Mouse (Mus musculus): ENCODE data around the gene Eif5a2. TPM values are rescaled to one million over a fixed set of nuclear protein-coding genes. Genes with fewer than 3 reads are reported as not detected.
"Not testable (repeated sequence)": the region's sequence is repeated elsewhere in the genome, so short reads cannot be mapped to it uniquely, and the experiment has no call there.

Gene Eif5a2
- 1.4 and 1.8 TPM in 2 replicates for polyA plus RNA-seq (2012; ENCODE audit: insufficient read depth, insufficient read length, missing spikeins)

- Histone ChIP-seq H3K4me3 (ENCODE audit: insufficient read depth, low read depth, low read length) (peak within 1 kb of the TSS; percentile 78), H3K27ac (replicated peaks; ENCODE audit: low read depth, low read length) (no peak within 1 kb of the TSS)
Observed at GRCm38 (mm10) chr3:28780994-28781393, at the start of gene Eif5a2. Eif5a2 (plus strand) TSS chr3:28781276.

GRCm38 (mm10) chr3:28734712-28735111 is 46.4 kb upstream of the Eif5a2 start:
- H3K4me3 ChIP-seq (ENCODE audit: insufficient read depth, low read depth, low read length): no peak overlapping the region
- no peak overlapping the region for H3K27ac ChIP-seq (replicated peaks; ENCODE audit: low read depth, low read length)
- no peaks in the 10 kb centered on the region for H3K4me1 ChIP-seq (ENCODE audit: control insufficient read depth, insufficient read depth, insufficient read length, low read length)

More at GRCm38 (mm10) chr3:28780994-28781393, at the start of gene Eif5a2:
- peaks cover 2% of the 10 kb centered on the region for H3K4me1 ChIP-seq (ENCODE audit: control insufficient read depth, insufficient read depth, insufficient read length, low read length)

- H3K27ac ChIP-seq (replicated peaks; ENCODE audit: low read depth, low read length): no peak overlapping the region
- H3K4me3 ChIP-seq (ENCODE audit: insufficient read depth, low read depth, low read length): no peak overlapping the region
- H3K4me1 ChIP-seq (ENCODE audit: control insufficient read depth, insufficient read depth, insufficient read length, low read length): no peaks in the 10 kb centered on the region
Observed at GRCm38 (mm10) chr3:28736981-28737380, 44.1 kb upstream of the Eif5a2 start.

GRCm38 (mm10) chr3:28740353-28740752 is 40.7 kb upstream of the Eif5a2 start:
- Histone ChIP-seq H3K4me3 (ENCODE audit: insufficient read depth, low read depth, low read length) (no peak overlapping the region), H3K4me1 (ENCODE audit: control insufficient read depth, insufficient read depth, insufficient read length, low read length) (no peaks in the 10 kb centered on the region)

GRCm38 (mm10) chr3:28743251-28743650 is 37.8 kb upstream of the Eif5a2 start:
- Histone ChIP-seq H3K4me3 (ENCODE audit: insufficient read depth, low read depth, low read length) (no peak overlapping the region), H3K27ac (replicated peaks; ENCODE audit: low read depth, low read length) (no peak overlapping the region), H3K4me1 (ENCODE audit: control insufficient read depth, insufficient read depth, insufficient read length, low read length) (no peaks in the 10 kb centered on the region)

More at GRCm38 (mm10) chr3:28740353-28740752, 40.7 kb upstream of the Eif5a2 start:
- no peak overlapping the region for H3K27ac ChIP-seq (replicated peaks; ENCODE audit: low read depth, low read length)

- H3K4me1 ChIP-seq (ENCODE audit: control insufficient read depth, insufficient read depth, insufficient read length, low read length): no peaks in the 10 kb centered on the region
- no peak overlapping the region for H3K4me3 ChIP-seq (ENCODE audit: insufficient read depth, low read depth, low read length)
- H3K27ac ChIP-seq (replicated peaks; ENCODE audit: low read depth, low read length): no peak overlapping the region
Observed at GRCm38 (mm10) chr3:28745835-28746483, 35.1 kb upstream of the Eif5a2 start.

GRCm38 (mm10) chr3:28748151-28748550 is 32.9 kb upstream of the Eif5a2 start:
- Histone ChIP-seq H3K4me3 (ENCODE audit: insufficient read depth, low read depth, low read length) (no peak overlapping the region), H3K4me1 (ENCODE audit: control insufficient read depth, insufficient read depth, insufficient read length, low read length) (no peaks in the 10 kb centered on the region), H3K27ac (replicated peaks; ENCODE audit: low read depth, low read length) (no peak overlapping the region)

GRCm38 (mm10) chr3:28748956-28749355 is 32.1 kb upstream of the Eif5a2 start:
- no peak overlapping the region for H3K27ac ChIP-seq (replicated peaks; ENCODE audit: low read depth, low read length)

GRCm38 (mm10) chr3:28755477-28755876 is 25.6 kb upstream of the Eif5a2 start:
- H3K27ac ChIP-seq (replicated peaks; ENCODE audit: low read depth, low read length): no peak overlapping the region
- H3K4me3 ChIP-seq (ENCODE audit: insufficient read depth, low read depth, low read length): no peak overlapping the region
- no peaks in the 10 kb centered on the region for H3K4me1 ChIP-seq (ENCODE audit: control insufficient read depth, insufficient read depth, insufficient read length, low read length)

More at GRCm38 (mm10) chr3:28748956-28749355, 32.1 kb upstream of the Eif5a2 start:
- Histone ChIP-seq H3K4me3 (ENCODE audit: insufficient read depth, low read depth, low read length) (no peak overlapping the region), H3K4me1 (ENCODE audit: control insufficient read depth, insufficient read depth, insufficient read length, low read length) (no peaks in the 10 kb centered on the region)

- Histone ChIP-seq H3K4me3 (ENCODE audit: insufficient read depth, low read depth, low read length) (no peak overlapping the region), H3K27ac (replicated peaks; ENCODE audit: low read depth, low read length) (no peak overlapping the region), H3K4me1 (ENCODE audit: control insufficient read depth, insufficient read depth, insufficient read length, low read length) (no peaks in the 10 kb centered on the region)
Observed at GRCm38 (mm10) chr3:28761225-28761789, 19.8 kb upstream of the Eif5a2 start.

GRCm38 (mm10) chr3:28766935-28767334 is 14.1 kb upstream of the Eif5a2 start:
- Histone ChIP-seq H3K4me3 (ENCODE audit: insufficient read depth, low read depth, low read length) (no peak overlapping the region), H3K4me1 (ENCODE audit: control insufficient read depth, insufficient read depth, insufficient read length, low read length) (no peaks in the 10 kb centered on the region), H3K27ac (replicated peaks; ENCODE audit: low read depth, low read length) (no peak overlapping the region)

GRCm38 (mm10) chr3:28768222-28768621 is 12.9 kb upstream of the Eif5a2 start:
- no peak overlapping the region for H3K27ac ChIP-seq (replicated peaks; ENCODE audit: low read depth, low read length)
- no peak overlapping the region for H3K4me3 ChIP-seq (ENCODE audit: insufficient read depth, low read depth, low read length)
- H3K4me1 ChIP-seq (ENCODE audit: control insufficient read depth, insufficient read depth, insufficient read length, low read length): no peaks in the 10 kb centered on the region

GRCm38 (mm10) chr3:28772919-28773318 is 8.2 kb upstream of the Eif5a2 start:
- not testable (repeated sequence) for H3K4me3 ChIP-seq (ENCODE audit: insufficient read depth, low read depth, low read length); H3K4me1 ChIP-seq (ENCODE audit: control insufficient read depth, insufficient read depth, insufficient read length, low read length)

GRCm38 (mm10) chr3:28775361-28775760 is 5.7 kb upstream of the Eif5a2 start:
- no peak overlapping the region for H3K4me3 ChIP-seq (ENCODE audit: insufficient read depth, low read depth, low read length)
- no peak overlapping the region for H3K27ac ChIP-seq (replicated peaks; ENCODE audit: low read depth, low read length)
- H3K4me1 ChIP-seq (ENCODE audit: control insufficient read depth, insufficient read depth, insufficient read length, low read length): no peaks in the 10 kb centered on the region

More at GRCm38 (mm10) chr3:28772919-28773318, 8.2 kb upstream of the Eif5a2 start:
- not testable (repeated sequence) for H3K27ac ChIP-seq (replicated peaks; ENCODE audit: low read depth, low read length)

GRCm38 (mm10) chr3:28775958-28776357 is 5.1 kb upstream of the Eif5a2 start:
- H3K4me3 ChIP-seq (ENCODE audit: insufficient read depth, low read depth, low read length): no peak overlapping the region
- H3K4me1 ChIP-seq (ENCODE audit: control insufficient read depth, insufficient read depth, insufficient read length, low read length): no peaks in the 10 kb centered on the region
- H3K27ac ChIP-seq (replicated peaks; ENCODE audit: low read depth, low read length): no peak overlapping the region

- H3K4me1 ChIP-seq (ENCODE audit: control insufficient read depth, insufficient read depth, insufficient read length, low read length): no peaks in the 10 kb centered on the region; the same call in 1 of the 2 replicates
- H3K27ac ChIP-seq (replicated peaks; ENCODE audit: low read depth, low read length): no peak overlapping the region
- H3K4me3 ChIP-seq (ENCODE audit: insufficient read depth, low read depth, low read length): no peak overlapping the region
Observed at GRCm38 (mm10) chr3:28776491-28776890, 4.6 kb upstream of the Eif5a2 start.

All from brown adipose tissue, adult 24 weeks (tissue).